Mouse (Mus musculus) kidney, postnatal 0 days (tissue): ENCODE results near the gene Ssc5d. TPM values are rescaled to one million over a fixed set of nuclear protein-coding genes. Genes with fewer than 3 reads are reported as not detected.

Experiments used
- ATAC-seq: fragments of 200-750 bp; cut with Nextera tagmentation; replicated peaks from 2 replicates; pipeline ENCODE4 v1.8.0; 2017; ENCODE audit warnings: low read depth, moderate number of reproducible peaks, moderate TSS enrichment, moderate library complexity; ENCODE audit not compliant: low FRiP score
- DNase-seq: peaks from one replicate; pipeline ENCODE4 v3.0.0-alpha.2; 2016; ENCODE audit warnings: low spot score
- H3K27ac ChIP-seq: fragments of 300-500 bp; sonication (generic); 2 replicates; pipeline ENCODE4 v1.5.1; 2014; ENCODE audit warnings: mild to moderate bottlenecking
- H3K27me3 ChIP-seq: fragments of 300-500 bp; sonication (generic); 2 replicates; pipeline ENCODE4 v1.6.1; 2014; ENCODE audit warnings: low read length, mixed read lengths; ENCODE audit not compliant: insufficient read depth
- H3K36me3 ChIP-seq: fragments of 300-500 bp; sonication (generic); 2 replicates; pipeline ENCODE4 v1.6.1; 2014; ENCODE audit warnings: low read length, mixed read lengths; ENCODE audit not compliant: insufficient read depth
- H3K4me1 ChIP-seq: fragments of 300-500 bp; sonication (generic); replicated peaks from 2 replicates; pipeline ENCODE4 v1.6.1; 2014; ENCODE audit warnings: antibody characterized with exemption, low read length, mixed read lengths; ENCODE audit not compliant: insufficient read depth
- H3K4me2 ChIP-seq: fragments of 300-500 bp; sonication (generic); 2 replicates; pipeline ENCODE4 v1.6.1; 2014; ENCODE audit warnings: mild to moderate bottlenecking, low read length, moderate library complexity, mixed read lengths
- H3K4me3 ChIP-seq: fragments of 300-500 bp; sonication (generic); replicated peaks from 2 replicates; pipeline ENCODE4 v1.5.1; 2014; ENCODE audit warnings: low read depth, low read length
- H3K9ac ChIP-seq: fragments of 300-500 bp; sonication (generic); 2 replicates; pipeline ENCODE4 v1.6.1; 2014; ENCODE audit warnings: low read depth, low read length
- H3K9me3 ChIP-seq: fragments of 300-500 bp; sonication (generic); replicated peaks from 2 replicates; pipeline ENCODE4 v1.6.1; 2016; ENCODE audit warnings: low read length, inconsistent platforms, mixed read lengths
- CTCF ChIP-seq: IDR thresholded peaks from 2 replicates; pipeline ENCODE4 v1.5.1; 2016; ENCODE audit warnings: antibody characterized with exemption, low read depth, mild to moderate bottlenecking, moderate library complexity
- WGBS: fragments of 180-500 bp; shearing (Covaris S2); extraction: QIAGEN DNeasy Blood & Tissue Kit; methylation state at CpG from one replicate; pipeline ENCODE4 v1.1.7; 2014; 5-methylcytosine and 5-hydroxymethylcytosine counted together
- polyA plus RNA-seq: library from polyadenylated mRNA; unstranded; fragments of >200 nt; fragmentation: Nextera tagmentation; extraction: Ambion mirVana; gene quantifications from 2 replicates; pipeline ENCODE4 v1.2.1, GENCODE M21; 2015

Ssc5d gene
- polyA plus RNA-seq, 1 experiment from 2014 or later, result 1.1 TPM

GRCm38 (mm10) chr7:4922508-4922907 is 3.1 kb upstream of the Ssc5d start:
- H3K36me3 ChIP-seq, result peaks cover 30% of the 10 kb centered on the region
- peak overlapping the region; percentile 39; the same call in 1 of the 2 replicates for H3K27ac ChIP-seq
- 0% methylated on average over 14 of the region's 14 CpGs for WGBS
- H3K27me3 ChIP-seq, result no peaks in the 10 kb centered on the region
- peak overlapping the region; percentile 62 for H3K4me2 ChIP-seq
- ATAC-seq (peak; percentile 52), DNase-seq (peak; percentile 84)
- peak overlapping the region; percentile 21; the same call in 1 of the 2 replicates for H3K4me3 ChIP-seq
- TF ChIP-seq CTCF, result no peak
- H3K9ac ChIP-seq, result peak overlapping the region; percentile 14; the same call in 1 of the 2 replicates
- H3K4me1 ChIP-seq, result peaks cover 28% of the 10 kb centered on the region
- no peaks in the 10 kb centered on the region for H3K9me3 ChIP-seq

DNA sequence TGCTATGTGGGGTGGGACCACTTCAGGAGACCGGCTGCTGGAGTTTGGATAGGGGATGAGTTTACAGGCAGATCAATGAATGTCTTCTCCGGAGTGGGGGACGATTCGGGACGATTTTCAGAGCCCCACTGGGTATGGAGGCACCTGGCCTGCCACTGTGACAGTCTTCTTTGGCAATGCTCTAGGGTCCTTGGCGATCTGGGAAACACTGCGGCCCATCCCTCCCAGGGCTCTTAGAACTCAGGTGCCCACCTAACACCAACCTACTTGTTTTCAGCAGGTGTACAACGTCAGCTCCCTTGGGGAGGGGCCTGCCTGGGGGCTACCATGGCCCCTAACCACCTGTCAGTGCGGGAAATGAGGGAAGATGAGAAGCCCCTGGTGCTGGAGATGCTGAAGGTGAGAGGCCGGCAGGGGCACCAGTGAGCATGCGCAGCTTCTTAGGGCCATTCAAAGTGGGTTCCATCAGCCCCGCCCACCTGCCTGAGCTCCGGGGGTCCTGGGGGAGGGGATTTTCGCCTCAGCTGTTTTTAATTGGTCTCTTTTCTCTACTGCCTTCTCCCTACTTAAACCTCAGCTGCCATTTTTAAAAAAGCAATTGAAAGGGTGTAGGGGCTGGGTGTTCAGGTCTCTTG is 2.5 kb upstream of the Ssc5d start:
- peak overlapping the region; percentile 21 for H3K4me3 ChIP-seq
- H3K9ac ChIP-seq, result peak overlapping the region; percentile 50; the same call in 1 of the 2 replicates
- peak overlapping the region; percentile 62 for H3K4me2 ChIP-seq
- no peaks in the 10 kb centered on the region for H3K9me3 ChIP-seq
- peak; percentile 73 for DNase-seq
- ATAC-seq, result no peak; the same call in 1 of the 2 replicates
- peaks cover 27% of the 10 kb centered on the region for H3K36me3 ChIP-seq
- TF ChIP-seq CTCF, result peak; percentile 48
- peaks cover 28% of the 10 kb centered on the region for H3K4me1 ChIP-seq
- H3K27me3 ChIP-seq, result no peaks in the 10 kb centered on the region
- peak overlapping the region; percentile 77 for H3K27ac ChIP-seq
- 1% methylated on average over 14 of the region's 14 CpGs for WGBS

- peak overlapping the region; percentile 50; the same call in 1 of the 2 replicates for H3K9ac ChIP-seq
- H3K9me3 ChIP-seq, result no peaks in the 10 kb centered on the region
- H3K4me2 ChIP-seq, result peak overlapping the region; percentile 62
- DNase-seq, result peak; percentile 59
- no peaks in the 10 kb centered on the region for H3K27me3 ChIP-seq
- H3K4me1 ChIP-seq, result peaks cover 28% of the 10 kb centered on the region
- 5% methylated on average over 37 of the region's 37 CpGs for WGBS
- peak; percentile 61 for TF ChIP-seq CTCF
- ATAC-seq, result no peak
- H3K27ac ChIP-seq, result peak overlapping the region; percentile 77
- peaks cover 19% of the 10 kb centered on the region for H3K36me3 ChIP-seq
- peak overlapping the region; percentile 21 for H3K4me3 ChIP-seq
These were observed 1.8 kb upstream of the Ssc5d start for GRCm38 (mm10) chr7:4923586-4924364.

GRCm38 (mm10) chr7:4924483-4924882 is 1.1 kb upstream of the Ssc5d start:
- DNase-seq (no peak), ATAC-seq (no peak)
- H3K4me1 ChIP-seq, result peaks cover 28% of the 10 kb centered on the region

GRCm38 (mm10) chr7:4924891-4925301 is 689 bp upstream of the Ssc5d start:
- no peaks in the 10 kb centered on the region for H3K27me3 ChIP-seq
- H3K4me1 ChIP-seq, result peaks cover 28% of the 10 kb centered on the region
- 7% methylated on average over 3 of the region's 4 CpGs for WGBS
- H3K9me3 ChIP-seq, result no peaks in the 10 kb centered on the region
- H3K27ac ChIP-seq, result peak overlapping the region; percentile 77
- no peak overlapping the region for H3K9ac ChIP-seq
- H3K4me3 ChIP-seq, result no peak overlapping the region
- ATAC-seq (peak; percentile 33; the same call in 1 of the 2 replicates), DNase-seq (peak; percentile 96)
- H3K4me2 ChIP-seq, result peak overlapping the region; percentile 62; the same call in 1 of the 2 replicates
- peaks cover 10% of the 10 kb centered on the region for H3K36me3 ChIP-seq
- TF ChIP-seq CTCF, result no peak

More at GRCm38 (mm10) chr7:4924483-4924882, 1.1 kb upstream of the Ssc5d start:
- no peak overlapping the region for H3K9ac ChIP-seq
- 0 out of 2 replicates have a peak overlapping the region, but pooled peaks have one; percentile 21 for H3K4me3 ChIP-seq
- H3K36me3 ChIP-seq, result peaks cover 14% of the 10 kb centered on the region
- no peaks in the 10 kb centered on the region for H3K9me3 ChIP-seq
- peak overlapping the region; percentile 62 for H3K4me2 ChIP-seq
- no peaks in the 10 kb centered on the region for H3K27me3 ChIP-seq
- H3K27ac ChIP-seq, result peak overlapping the region; percentile 77
- TF ChIP-seq CTCF, result peak; percentile 15; the same call in 1 of the 2 replicates
- WGBS, result 1% methylated on average over 4 of the region's 4 CpGs

- Histone ChIP-seq H3K4me2 (no peak overlapping the region), H3K4me1 (peaks cover 28% of the 10 kb centered on the region), H3K4me3 (no peak overlapping the region), H3K36me3 (no peaks in the 10 kb centered on the region), H3K9me3 (no peaks in the 10 kb centered on the region), H3K27ac (no peak overlapping the region), H3K9ac (no peak overlapping the region), H3K27me3 (no peaks in the 10 kb centered on the region)
- 70% methylated on average over 16 of the region's 16 CpGs for WGBS
- DNase-seq, result no peak
- ATAC-seq, result no peak
- no peak for TF ChIP-seq CTCF
These were observed 1.3 kb downstream of the Ssc5d start for GRCm38 (mm10) chr7:4926849-4927248.
